Mouse (Mus musculus): ENCODE results near the gene AV320801.
"Not testable (repeated sequence)": the region's sequence is repeated elsewhere in the genome, so short reads cannot be mapped to it uniquely, and the experiment has no call there.

AV320801 gene

GRCm38 (mm10) chrX:135494288-135494687 lies at the start of gene AV320801:
Gene AV320801, plus strand, starts transcription at chrX:135494588.
- not testable (repeated sequence) for DNase-seq

GRCm38 (mm10) chrX:135464160-135464559 lies 30.2 kb upstream of the AV320801 start:
- not testable (repeated sequence) for DNase-seq

DNA sequence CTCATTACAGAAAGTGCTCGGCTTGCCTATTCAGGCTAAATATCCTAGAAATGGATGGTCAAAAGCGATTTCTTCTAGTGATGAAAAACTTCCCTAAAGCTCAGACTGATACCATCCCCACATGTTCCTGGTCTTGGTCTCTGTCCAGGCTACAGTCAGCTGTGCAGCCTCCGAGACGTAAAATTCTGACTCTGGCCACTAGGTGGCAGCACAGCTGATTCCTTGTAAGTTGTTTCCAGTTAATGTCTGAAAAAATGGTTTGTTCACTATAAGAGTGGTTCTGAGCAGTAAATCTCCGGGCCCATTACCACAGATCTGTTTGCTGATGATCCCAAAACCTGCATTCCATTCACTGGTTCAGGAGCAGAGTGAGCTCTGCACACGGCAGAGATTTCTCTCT lies 12.5 kb upstream of the AV320801 start:
- not testable (repeated sequence) for DNase-seq

DNA sequence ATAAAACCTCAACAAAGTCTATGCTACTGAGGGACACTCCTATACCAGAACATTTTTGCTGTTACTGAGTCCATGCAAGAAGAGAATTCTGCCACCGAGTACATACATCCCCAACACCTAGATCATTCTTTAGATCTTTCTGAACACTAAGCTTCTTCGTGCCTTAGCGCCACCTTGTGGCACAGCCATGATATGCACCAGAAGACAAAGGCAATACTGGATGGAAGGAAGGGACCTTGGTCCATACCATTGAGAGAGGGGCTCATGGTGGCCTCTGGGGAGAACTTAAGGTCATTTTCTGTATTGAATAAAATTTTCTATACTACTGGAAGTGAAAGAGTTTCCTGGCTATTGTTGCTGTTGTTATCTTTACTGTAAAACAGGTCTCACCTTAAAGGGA lies 11.2 kb upstream of the AV320801 start:
- DNase-seq, result not testable (repeated sequence)

Measured in heart, adult 11 months (tissue).